Mouse (Mus musculus) frontal cortex, postnatal 36 days (tissue): ENCODE measurements around the gene Fdx1.

Source experiments
- DNase-seq, 2 experiments: peaks; one replicate each; pipeline ENCODE4 v3.0.0; 2022; ENCODE audit warnings: low spot score in 2 of 2

Fdx1 gene

GRCm38 (mm10) chr9:51962975-51963701 lies at the start of gene Fdx1:
Fdx1 (minus strand) TSS chr9:51963556.
- peak; percentile 53 to 65 for DNase-seq

- DNase-seq: no peak
Measured at GRCm38 (mm10) chr9:52012781-52013436, 49.6 kb upstream of the Fdx1 start.

GRCm38 (mm10) chr9:52012311-52012710 lies 49.0 kb upstream of the Fdx1 start:
- DNase-seq: peak; percentile 20 to 30

- DNase-seq: no peak
Measured at GRCm38 (mm10) chr9:52008511-52008910, 45.2 kb upstream of the Fdx1 start.

GRCm38 (mm10) chr9:52007341-52007740 lies 44.0 kb upstream of the Fdx1 start:
- DNase-seq: no peak

GRCm38 (mm10) chr9:52003501-52003900 lies 40.1 kb upstream of the Fdx1 start:
- DNase-seq: no peak

- DNase-seq: no peak
Measured at GRCm38 (mm10) chr9:51995331-51996099, 32.2 kb upstream of the Fdx1 start.

- no peak for DNase-seq
Measured at GRCm38 (mm10) chr9:51994636-51995260, 31.4 kb upstream of the Fdx1 start.

- DNase-seq: no peak
Measured at GRCm38 (mm10) chr9:51993486-51994275, 30.3 kb upstream of the Fdx1 start.

- no peak for DNase-seq
Measured at GRCm38 (mm10) chr9:51991241-51991876, 28.0 kb upstream of the Fdx1 start.

- no peak for DNase-seq
Measured at GRCm38 (mm10) chr9:51990828-51991227, 27.5 kb upstream of the Fdx1 start.

GRCm38 (mm10) chr9:51985493-51986099 lies 22.2 kb upstream of the Fdx1 start:
- peak; percentile 68 to 87 for DNase-seq

- no peak for DNase-seq
Measured at GRCm38 (mm10) chr9:51981131-51981530, 17.8 kb upstream of the Fdx1 start.

GRCm38 (mm10) chr9:51979301-51979700 lies 15.9 kb upstream of the Fdx1 start:
- DNase-seq: no peak

- DNase-seq: no peak
Measured at GRCm38 (mm10) chr9:51978545-51979259, 15.3 kb upstream of the Fdx1 start.

- peak; percentile 82 to 90 for DNase-seq
Measured at GRCm38 (mm10) chr9:51977439-51978000, 14.2 kb upstream of the Fdx1 start.

- no peak for DNase-seq
Measured at GRCm38 (mm10) chr9:51974871-51975270, 11.5 kb upstream of the Fdx1 start.

GRCm38 (mm10) chr9:51973846-51974245 lies 10.5 kb upstream of the Fdx1 start:
- DNase-seq: no peak

GRCm38 (mm10) chr9:51966373-51966772 lies 3.0 kb upstream of the Fdx1 start:
- no peak for DNase-seq
